Mouse (Mus musculus): ENCODE data around the gene Fcer1g. TPM values are rescaled to one million over a fixed set of nuclear protein-coding genes. Genes with fewer than 3 reads are reported as not detected.

Fcer1g gene
- polyA plus RNA-seq, 1 experiment, result 117 TPM

- Histone ChIP-seq H3K4me1 (ENCODE audit: control insufficient read depth, insufficient read depth, low read length) (peaks cover 12% of the 10 kb centered on the region; the same call in 1 of the 2 replicates), H3K4me3 (replicated peaks; ENCODE audit: extremely low read depth, low read depth, low read length) (peak within 1 kb of the TSS; percentile 88)
- WGBS, result 4% methylated on average over 36 of the region's 36 CpGs
- DNase-seq, result peak; percentile 99
- peak; percentile 97 for TF ChIP-seq POLR2A (IDR thresholded peaks at IDR 0.05; ENCODE audit: borderline replicate concordance, extremely low read depth, low read depth, low read length)
- no peak for TF ChIP-seq CTCF (IDR thresholded peaks at IDR 0.05; ENCODE audit: insufficient read depth, low read length)
Measured at GRCm38 (mm10) chr1:171269848-171270572, 35.8 kb upstream of the Fcer1g start, which contains the start of gene B4galt3. Gene B4galt3 (plus strand): TSS chr1:171270328.

DNA sequence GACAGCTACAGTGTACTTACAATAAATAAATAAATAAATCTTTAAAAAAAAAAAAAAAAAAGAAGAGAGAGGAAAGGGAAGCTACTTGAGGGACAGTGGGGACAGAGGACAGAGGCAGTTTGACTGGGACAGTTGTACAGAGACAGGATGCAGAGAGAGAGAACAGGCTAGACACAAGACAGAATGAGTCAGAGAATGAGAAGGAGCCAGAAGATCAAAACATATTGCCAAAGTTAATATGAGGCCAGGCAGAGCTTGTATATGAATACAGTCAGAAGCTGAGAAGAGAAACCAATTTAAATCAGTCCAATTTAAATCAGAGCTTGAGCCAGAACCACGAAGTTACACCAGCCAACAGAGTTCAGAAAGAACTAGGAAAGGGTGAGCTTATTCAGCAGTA is 34.2 kb upstream of the Fcer1g start:
- DNase-seq, result no peak
- 58% methylated on average over 1 of the region's 1 CpGs for WGBS
- no peak for TF ChIP-seq POLR2A (IDR thresholded peaks at IDR 0.05; ENCODE audit: borderline replicate concordance, extremely low read depth, low read depth, low read length)
- TF ChIP-seq CTCF (IDR thresholded peaks at IDR 0.05; ENCODE audit: insufficient read depth, low read length), result no peak
- no peak overlapping the region for H3K4me3 ChIP-seq (replicated peaks; ENCODE audit: extremely low read depth, low read depth, low read length)
- peaks cover 12% of the 10 kb centered on the region; the same call in 1 of the 2 replicates for H3K4me1 ChIP-seq (ENCODE audit: control insufficient read depth, insufficient read depth, low read length)

DNA sequence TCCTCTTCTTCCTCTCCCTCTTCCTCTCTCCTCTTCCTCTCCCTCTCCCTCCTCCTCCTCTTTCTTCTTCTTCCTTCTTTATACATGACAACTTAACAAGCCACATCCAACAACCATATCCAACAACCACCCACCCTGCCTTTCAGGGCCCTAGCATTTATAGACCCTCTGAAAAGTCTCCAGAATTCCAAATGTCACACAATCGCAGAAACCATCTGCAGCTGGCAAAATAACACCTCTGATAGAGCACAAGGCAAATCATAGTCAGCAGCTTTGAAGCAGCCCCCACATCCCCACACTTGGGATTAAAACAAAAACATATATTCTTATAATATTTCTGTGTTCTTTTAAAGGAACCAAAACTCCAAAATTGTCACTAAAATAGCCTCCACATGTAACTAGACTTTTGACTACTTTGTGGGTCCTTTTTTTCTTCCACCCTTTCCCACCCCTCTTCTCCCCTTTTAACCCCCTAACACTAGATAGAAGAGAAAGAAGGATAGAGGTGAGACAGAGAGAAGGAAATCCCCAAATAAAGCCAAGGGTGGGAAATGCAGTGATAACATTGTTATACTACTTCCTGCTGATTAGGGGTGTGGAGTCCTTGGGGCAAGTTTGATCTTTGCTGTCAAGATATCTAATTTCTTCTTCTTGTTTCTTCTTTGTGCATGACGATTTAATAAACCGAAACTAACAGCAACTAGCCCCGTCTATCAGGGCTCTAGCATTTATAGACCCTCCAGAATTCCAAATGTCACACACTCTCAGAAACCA is 32.0 kb upstream of the Fcer1g start:
- no peak for DNase-seq
- 37% methylated on average over 4 of the region's 4 CpGs for WGBS
- no peak overlapping the region for H3K4me3 ChIP-seq (replicated peaks; ENCODE audit: extremely low read depth, low read depth, low read length)
- H3K4me1 ChIP-seq (ENCODE audit: control insufficient read depth, insufficient read depth, low read length), result peaks cover 6% of the 10 kb centered on the region; the same call in 1 of the 2 replicates
- no peak for TF ChIP-seq CTCF (IDR thresholded peaks at IDR 0.05; ENCODE audit: insufficient read depth, low read length)
- no peak for TF ChIP-seq POLR2A (IDR thresholded peaks at IDR 0.05; ENCODE audit: borderline replicate concordance, extremely low read depth, low read depth, low read length)

DNA sequence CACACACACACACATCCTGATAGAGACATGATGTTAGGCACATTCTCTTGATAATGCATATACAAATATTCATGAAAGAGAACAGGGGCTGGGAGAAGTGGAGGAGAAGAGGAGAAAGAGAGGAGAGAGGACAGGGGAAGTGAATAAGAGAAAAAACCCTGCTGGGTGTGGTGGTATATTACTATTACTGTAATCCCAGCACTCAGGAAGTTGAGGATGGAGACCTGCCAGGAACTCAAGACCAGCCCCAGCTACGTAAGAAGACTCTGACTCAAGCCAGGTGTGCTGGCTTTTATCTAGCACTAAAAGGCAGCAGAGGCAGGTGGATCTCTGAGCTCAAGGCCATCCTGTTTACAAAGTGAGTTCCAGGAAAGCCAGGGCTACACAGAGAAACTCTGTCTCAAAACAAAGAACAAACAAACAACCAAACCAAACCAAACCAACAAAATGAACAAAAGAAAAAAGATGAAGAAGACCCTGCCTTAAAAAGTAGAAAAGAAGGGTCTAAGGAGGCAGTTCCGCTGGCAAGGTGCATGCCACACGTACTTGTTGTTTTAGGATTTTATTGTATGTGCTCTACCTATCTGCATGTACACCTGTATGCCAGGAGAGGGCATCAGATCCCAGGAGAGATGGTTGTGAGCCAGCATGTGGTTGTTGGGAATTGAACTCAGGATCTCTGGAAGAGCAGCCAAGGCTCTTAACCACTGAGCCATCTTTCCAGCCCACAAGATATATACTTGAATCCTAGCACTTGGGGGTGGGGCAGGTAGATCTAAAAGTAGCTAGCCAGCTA is 29.7 kb upstream of the Fcer1g start:
- WGBS, result 63% methylated on average over 3 of the region's 3 CpGs
- Histone ChIP-seq H3K4me3 (replicated peaks; ENCODE audit: extremely low read depth, low read depth, low read length) (no peak overlapping the region), H3K4me1 (ENCODE audit: control insufficient read depth, insufficient read depth, low read length) (peaks cover 6% of the 10 kb centered on the region; the same call in 1 of the 2 replicates)
- TF ChIP-seq CTCF (IDR thresholded peaks at IDR 0.05; ENCODE audit: insufficient read depth, low read length) (no peak), POLR2A (IDR thresholded peaks at IDR 0.05; ENCODE audit: borderline replicate concordance, extremely low read depth, low read depth, low read length) (no peak)
- DNase-seq, result no peak

DNA sequence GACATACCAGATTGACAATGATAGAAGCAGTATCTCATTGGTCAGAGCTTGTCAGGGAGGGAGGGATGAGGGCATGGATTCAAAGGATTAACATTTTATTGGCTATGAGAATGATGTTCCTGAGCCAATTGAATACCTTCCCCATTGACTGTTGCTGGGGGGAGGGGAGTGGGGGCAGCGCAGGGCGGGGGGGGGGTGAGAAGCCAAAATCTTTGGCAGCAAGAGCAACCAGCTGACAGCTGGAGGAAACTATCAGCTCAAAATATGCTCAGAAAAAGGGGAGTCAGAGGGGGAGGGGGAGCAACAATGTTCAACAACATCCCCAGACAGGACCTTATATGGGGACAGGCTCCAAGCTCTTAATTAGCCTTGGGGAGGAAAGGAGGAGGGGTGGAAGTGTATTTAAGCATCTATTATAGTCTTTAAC is 29.0 kb upstream of the Fcer1g start:
- TF ChIP-seq POLR2A (IDR thresholded peaks at IDR 0.05; ENCODE audit: borderline replicate concordance, extremely low read depth, low read depth, low read length), result no peak
- TF ChIP-seq CTCF (IDR thresholded peaks at IDR 0.05; ENCODE audit: insufficient read depth, low read length), result no peak
- DNase-seq, result no peak
- peaks cover 6% of the 10 kb centered on the region; the same call in 1 of the 2 replicates for H3K4me1 ChIP-seq (ENCODE audit: control insufficient read depth, insufficient read depth, low read length)
- WGBS, result 7% methylated on average over 2 of the region's 2 CpGs
- no peak overlapping the region for H3K4me3 ChIP-seq (replicated peaks; ENCODE audit: extremely low read depth, low read depth, low read length)

DNA sequence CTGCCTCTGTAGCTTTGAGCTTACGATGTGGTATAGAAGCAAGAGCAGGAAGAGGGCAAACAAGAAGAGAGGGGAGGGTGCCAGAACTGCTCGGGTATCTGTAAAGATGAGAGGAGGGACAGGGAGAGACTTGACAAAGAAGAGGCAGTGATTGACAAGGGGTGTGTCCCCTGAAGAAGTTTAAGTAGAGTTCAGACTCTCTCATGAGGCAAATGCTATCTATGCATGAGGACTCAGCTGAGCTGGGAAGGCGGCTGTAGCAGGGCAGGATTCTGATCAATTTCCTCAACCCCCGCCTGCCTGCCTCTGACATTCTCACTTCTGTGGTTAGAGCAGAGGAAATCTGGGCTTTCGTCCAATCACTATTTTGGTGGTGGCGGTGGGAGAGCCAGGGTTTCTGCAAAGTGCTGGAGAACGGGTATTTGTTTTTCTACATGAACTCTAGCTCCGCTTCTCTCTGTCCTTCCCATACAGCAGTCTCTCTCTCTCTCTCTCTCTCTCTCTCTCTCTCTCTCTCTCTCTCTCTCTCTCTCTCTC is 28.5 kb upstream of the Fcer1g start:
- TF ChIP-seq POLR2A (IDR thresholded peaks at IDR 0.05; ENCODE audit: borderline replicate concordance, extremely low read depth, low read depth, low read length), result no peak
- TF ChIP-seq CTCF (IDR thresholded peaks at IDR 0.05; ENCODE audit: insufficient read depth, low read length), result no peak
- whole genome bisulfite sequencing, result 0% methylated on average over 8 of the region's 8 CpGs
- no peak for DNase-seq
- no peak overlapping the region for H3K4me3 ChIP-seq (replicated peaks; ENCODE audit: extremely low read depth, low read depth, low read length)
- H3K4me1 ChIP-seq (ENCODE audit: control insufficient read depth, insufficient read depth, low read length), result peaks cover 6% of the 10 kb centered on the region; the same call in 1 of the 2 replicates

DNA sequence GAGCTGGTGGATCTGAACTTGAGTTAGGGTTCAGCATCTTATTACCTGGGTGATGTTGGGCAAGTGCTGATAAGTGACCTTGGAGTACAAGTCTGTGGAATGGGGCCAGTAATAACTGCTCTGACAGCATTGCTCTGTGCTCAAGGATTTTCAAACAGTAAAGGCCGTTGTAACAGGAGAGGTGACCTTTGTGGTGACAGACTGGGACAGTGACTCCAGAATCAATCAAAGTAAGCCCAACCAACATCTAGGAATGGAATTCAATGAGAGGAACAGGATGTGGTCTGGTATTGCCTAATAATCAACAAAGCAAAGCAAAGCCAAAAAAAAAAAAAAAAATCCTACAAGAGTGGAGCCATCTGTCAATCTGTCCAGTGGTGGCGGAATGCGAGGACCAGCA is 26.2 kb upstream of the Fcer1g start:
- 36% methylated on average over 3 of the region's 3 CpGs for WGBS
- TF ChIP-seq POLR2A (IDR thresholded peaks at IDR 0.05; ENCODE audit: borderline replicate concordance, extremely low read depth, low read depth, low read length), result no peak
- TF ChIP-seq CTCF (IDR thresholded peaks at IDR 0.05; ENCODE audit: insufficient read depth, low read length), result no peak
- no peak for DNase-seq
- Histone ChIP-seq H3K4me3 (replicated peaks; ENCODE audit: extremely low read depth, low read depth, low read length) (no peak overlapping the region), H3K4me1 (ENCODE audit: control insufficient read depth, insufficient read depth, low read length) (peaks cover 6% of the 10 kb centered on the region; the same call in 1 of the 2 replicates)

- DNase-seq, result no peak
- TF ChIP-seq CTCF (IDR thresholded peaks at IDR 0.05; ENCODE audit: insufficient read depth, low read length), result no peak
- WGBS, result 69% methylated on average over 17 of the region's 17 CpGs
- Histone ChIP-seq H3K4me3 (replicated peaks; ENCODE audit: extremely low read depth, low read depth, low read length) (no peak overlapping the region), H3K4me1 (ENCODE audit: control insufficient read depth, insufficient read depth, low read length) (peaks cover 6% of the 10 kb centered on the region; the same call in 1 of the 2 replicates)
Measured at GRCm38 (mm10) chr1:171258921-171259320, 24.8 kb upstream of the Fcer1g start.

GRCm38 (mm10) chr1:171257781-171258180 is 23.6 kb upstream of the Fcer1g start:
- no peak for TF ChIP-seq POLR2A (IDR thresholded peaks at IDR 0.05; ENCODE audit: borderline replicate concordance, extremely low read depth, low read depth, low read length)
- TF ChIP-seq CTCF (IDR thresholded peaks at IDR 0.05; ENCODE audit: insufficient read depth, low read length), result no peak
- no peak for DNase-seq
- Histone ChIP-seq H3K4me1 (ENCODE audit: control insufficient read depth, insufficient read depth, low read length) (peaks cover 6% of the 10 kb centered on the region; the same call in 1 of the 2 replicates), H3K4me3 (replicated peaks; ENCODE audit: extremely low read depth, low read depth, low read length) (no peak overlapping the region)
- 82% methylated on average over 9 of the region's 9 CpGs for WGBS
